ENCODE assay signal across 32 mouse cellular contexts in the genomic region with DNA sequence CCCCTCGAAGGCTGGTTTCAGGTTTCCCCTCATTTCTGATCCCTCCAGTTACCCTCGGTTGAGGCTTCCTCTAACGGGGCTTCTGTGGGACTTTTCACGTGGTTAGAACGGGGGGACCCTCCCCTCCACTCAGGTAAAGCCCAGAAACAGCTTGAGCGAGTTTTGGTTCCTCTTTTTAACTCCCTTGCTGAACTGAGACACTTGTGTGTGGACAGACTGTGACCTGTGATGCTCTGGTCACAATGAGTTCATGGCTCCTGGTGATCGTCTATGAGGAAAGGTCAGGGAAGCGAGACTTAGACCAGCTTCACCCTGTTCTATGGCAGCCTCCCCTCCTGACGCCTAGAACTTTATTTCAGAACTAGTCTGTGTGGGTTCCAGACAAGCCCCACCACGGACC. TPM values are rescaled to one million over a fixed set of nuclear protein-coding genes. Genes with fewer than 3 reads are reported as not detected.
A peak's percentile ranks its signal among the peaks of the same experiment; 100 is the strongest.
DNase-seq lines count a peak whose midpoint lies in the region; ATAC-seq lines count a peak whose summit lies in the region.
"Had no signal": no experiment of that assay in that cellular context is flagged by ENCODE, and none has a peak within 500 bp of the region (broad histone marks: within the 10 kb centered on the region; RNA-seq: fewer than 3 reads in every experiment).

No protein-coding gene starts in this region.

- H3K9ac ChIP-seq in intestine, embryonic 16.5 days (ENCODE audit: low read depth, low read length): no peak overlapping the region
- H3K9ac ChIP-seq: forebrain, embryonic 12.5 days; forebrain, postnatal 0 days; liver, embryonic 14.5 days; midbrain, embryonic 12.5 days had no signal

- no peak overlapping the region for H3K4me2 ChIP-seq in intestine, embryonic 16.5 days (ENCODE audit: low read depth, low read length)
- H3K4me2 ChIP-seq: forebrain, embryonic 12.5 days; midbrain, embryonic 12.5 days had no signal

- H3K36me3 ChIP-seq in intestine, embryonic 16.5 days (ENCODE audit: control insufficient read depth, insufficient read depth, low read length): no peaks in the 10 kb centered on the region
- H3K36me3 ChIP-seq: forebrain, embryonic 12.5 days; midbrain, embryonic 12.5 days had no signal

- DNase-seq in A20 (ENCODE audit: low read depth, low spot score): peak; percentile 89
- DNase-seq in B cell, adult 2 months: peak; percentile 72 to 82
- no peak for DNase-seq in kidney, adult 11 months
- DNase-seq: adrenal gland, postnatal 14 days; cerebellum, adult 11-12 months; cerebellum, adult 9-11 months; forebrain, postnatal 0 days; heart, postnatal 14 days; kidney, adult 8-10 months; kidney, postnatal 4 days; layer of hippocampus, postnatal 36 days; liver; lung, adult 2 months; lung, postnatal 14 days; retina, postnatal 1 day; right cerebral cortex, postnatal 14 days; thymus, adult 18-20 months had no signal

- no peaks in the 10 kb centered on the region for H3K27me3 ChIP-seq in intestine, embryonic 16.5 days (replicated peaks; ENCODE audit: control insufficient read depth, insufficient read depth, low read length)
- H3K27me3 ChIP-seq: forebrain, embryonic 12.5 days; midbrain, embryonic 12.5 days had no signal

- H3K9me3 ChIP-seq in intestine, embryonic 16.5 days (ENCODE audit: control insufficient read depth, low read length): no peaks in the 10 kb centered on the region
- H3K9me3 ChIP-seq: forebrain, embryonic 12.5 days; midbrain, embryonic 12.5 days had no signal

- no peak overlapping the region for H3K4me3 ChIP-seq in intestine, embryonic 16.5 days (ENCODE audit: low read length)
- H3K4me3 ChIP-seq: erythroblast, embryonic 14.5 days; forebrain, embryonic 12.5 days; midbrain, embryonic 12.5 days had no signal

- WGBS in intestine, embryonic 16.5 days: 80% methylated on average over 10 of the region's 10 CpGs

- no peaks in the 10 kb centered on the region for H3K4me1 ChIP-seq in intestine, embryonic 16.5 days (ENCODE audit: control insufficient read depth, insufficient read depth, low read length)
- H3K4me1 ChIP-seq: forebrain, embryonic 12.5 days; midbrain, embryonic 12.5 days had no signal

- peak; percentile 79 for ATAC-seq in granulocyte monocyte progenitor cell, adult 5-6 weeks (replicated peaks; ENCODE audit: poor library complexity, severe bottlenecking)
- ATAC-seq in neutrophil, adult 5-6 weeks (ENCODE audit: extremely low read depth, insufficient number of reproducible peaks, low FRiP score, poor library complexity, severe bottlenecking): peak; percentile 43
- no peak for ATAC-seq in intestine, embryonic 16.5 days
- ATAC-seq: forebrain, postnatal 0 days; hindbrain, embryonic 16.5 days had no signal

- no peak overlapping the region for H3K27ac ChIP-seq in intestine, embryonic 16.5 days (ENCODE audit: low read length)
- H3K27ac ChIP-seq: forebrain, embryonic 12.5 days; kidney, postnatal 0 days; liver, embryonic 14.5 days; midbrain, embryonic 12.5 days; stomach, postnatal 0 days had no signal

RNA-seq across cellular contexts. Expression of a gene that starts 39.3 kb away (rescaled TPM):
- 8.7 and 13.0 TPM in 2 replicates for total RNA-seq in granulocyte monocyte progenitor cell, adult 5-6 weeks (2014; fragmentation: Nextera tagmentation)
- 1.6 and 2.6 TPM in 2 replicates for total RNA-seq in granulocyte monocyte progenitor cell, adult 5-6 weeks (2017)
- total RNA-seq in neutrophil, adult 5-6 weeks (2017): 18.3 and 26.5 TPM in 2 replicates
- 5.1 and 5.9 TPM in 2 replicates for polyA plus RNA-seq in intestine, embryonic 16.5 days (2015; fragmentation: Nextera tagmentation; extraction: Ambion mirVana)

RNA-seq across cellular contexts. Expression of a gene that starts 39.8 kb away (rescaled TPM):
- total RNA-seq in granulocyte monocyte progenitor cell, adult 5-6 weeks (2014; fragmentation: Nextera tagmentation): not detected in 2 replicates
- total RNA-seq in granulocyte monocyte progenitor cell, adult 5-6 weeks (2017): not detected in 2 replicates
- total RNA-seq in neutrophil, adult 5-6 weeks (2017): 207 and 222 TPM in 2 replicates
- polyA plus RNA-seq in intestine, embryonic 16.5 days (2015; fragmentation: Nextera tagmentation; extraction: Ambion mirVana): 1.1 TPM in 2 replicates
- total RNA-seq: forebrain, postnatal 0 days; gastrocnemius, adult 8-10 months; layer of hippocampus, adult 8-10 months; layer of hippocampus, postnatal 36 days; left cerebral cortex, postnatal 10 days had no signal
- polyA plus RNA-seq: erythroblast, embryonic 14.5 days; forebrain, postnatal 0 days; heart, embryonic 14.5 days; hindbrain, embryonic 16.5 days; kidney, postnatal 0 days; midbrain, embryonic 12.5 days; neural tube, embryonic 14.5 days had no signal

Comparison
In these comparisons a context has a peak if more than half of its experiments do, and no peak if none do; other contexts are left out.
1. RNA of a gene that starts 39.8 kb away (total RNA-seq): 207 to 222 TPM in neutrophil, adult 5-6 weeks; not detected in granulocyte monocyte progenitor cell, adult 5-6 weeks; every median in the first group is over 100 times any median in the second.